Mouse (Mus musculus) heart, adult 8-10 months (tissue): ENCODE data around the gene Olfr455. TPM values are rescaled to one million over a fixed set of nuclear protein-coding genes. Genes with fewer than 3 reads are reported as not detected.
A peak's percentile ranks its signal among the peaks of the same experiment; 100 is the strongest.

Experiments used
- DNase-seq: peaks from one replicate; pipeline ENCODE4 v3.0.0; 2022; ENCODE audit warnings: low spot score
- total RNA-seq, 4 experiments: library from RNA; stranded (reverse); gene quantifications; 2 replicates each; pipeline ENCODE4 v1.2.4; 2022

Olfr455 gene
- not detected for total RNA-seq

DNA sequence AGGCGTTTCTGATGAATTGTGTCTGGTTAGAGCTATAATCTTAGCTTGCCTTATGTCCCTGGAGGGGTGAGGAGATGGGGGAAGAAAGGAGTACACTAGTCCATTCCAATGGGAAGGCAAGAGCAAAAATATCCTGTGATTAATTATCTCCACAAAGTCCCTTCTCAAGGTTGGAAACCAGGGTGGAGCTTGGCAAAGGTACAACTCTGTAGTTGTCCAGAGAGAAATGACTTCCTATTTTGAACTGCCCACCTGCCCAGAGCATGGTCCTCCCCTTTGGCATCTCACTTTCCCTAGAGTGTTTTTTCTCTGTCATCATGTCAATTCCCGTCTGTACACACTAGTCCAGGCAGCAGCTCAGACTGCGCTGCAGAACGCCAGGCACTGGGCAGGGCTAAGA, at the start of gene Olfr455:
TSS of gene Olfr455 (minus strand) at position 127 of the 400 bp plus-strand sequence.
- DNase-seq = no peak

- no peak for DNase-seq
Observed at GRCm38 (mm10) chr6:42593138-42593882, 45.9 kb upstream of the Olfr455 start.

DNA sequence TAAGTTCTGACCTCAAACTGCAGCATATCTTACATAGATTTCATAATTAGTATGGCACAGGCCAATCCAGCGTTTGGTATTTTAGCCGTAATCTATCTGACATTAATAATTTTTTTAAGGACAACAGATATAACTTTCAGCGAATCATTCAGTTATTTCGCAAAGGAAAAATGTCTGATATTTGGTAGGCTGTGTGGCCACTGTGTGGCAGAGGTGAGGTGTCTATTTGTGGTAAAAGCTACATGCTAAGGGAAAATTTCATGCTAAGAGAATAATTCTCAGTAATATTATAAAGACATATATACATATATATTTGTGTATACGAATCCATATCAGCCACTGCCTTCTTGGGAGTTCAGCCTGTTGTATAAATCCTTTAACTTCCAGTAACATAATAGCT, 39.2 kb upstream of the Olfr455 start:
- no peak for DNase-seq

GRCm38 (mm10) chr6:42583488-42583872, 36.1 kb upstream of the Olfr455 start:
- DNase-seq = peak; percentile 58

DNA sequence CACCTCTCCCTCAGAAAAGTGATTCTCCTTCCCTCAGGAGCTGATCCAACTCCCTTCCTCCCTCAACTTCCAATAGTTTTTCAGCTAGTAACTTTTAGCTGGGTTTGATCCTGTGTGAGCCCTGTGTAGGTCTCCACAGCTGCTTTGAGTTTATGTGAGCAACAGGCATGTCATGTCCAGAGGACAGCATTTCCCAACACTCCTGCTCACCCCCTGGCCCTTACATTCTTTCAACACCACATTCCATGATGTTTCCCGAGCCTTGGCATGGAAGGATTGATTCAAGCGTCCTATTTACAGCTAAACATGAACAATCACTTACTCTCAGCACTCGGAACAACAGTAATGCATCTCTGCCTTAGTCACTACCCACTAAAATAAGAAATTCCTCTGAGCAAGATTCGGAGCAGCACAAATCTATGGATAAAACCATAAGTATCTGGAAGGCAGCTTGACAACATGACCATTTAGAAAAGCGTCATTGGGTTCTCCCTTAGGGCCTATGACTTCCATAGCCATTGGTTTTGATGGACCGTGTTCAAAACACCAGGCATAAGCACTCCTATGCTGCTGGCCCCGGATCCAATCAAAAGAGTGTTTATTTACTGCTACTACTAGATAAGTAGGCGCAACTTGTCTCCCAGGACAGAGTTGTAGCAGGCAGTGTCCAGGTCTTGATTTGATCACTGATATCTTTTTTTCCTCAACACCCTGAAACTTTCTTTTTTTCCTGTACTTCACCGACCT, 35.5 kb upstream of the Olfr455 start:
- no peak for DNase-seq

GRCm38 (mm10) chr6:42578678-42579077, 31.3 kb upstream of the Olfr455 start:
- DNase-seq = no peak

GRCm38 (mm10) chr6:42577433-42577832, 30.0 kb upstream of the Olfr455 start:
- DNase-seq = no peak

DNA sequence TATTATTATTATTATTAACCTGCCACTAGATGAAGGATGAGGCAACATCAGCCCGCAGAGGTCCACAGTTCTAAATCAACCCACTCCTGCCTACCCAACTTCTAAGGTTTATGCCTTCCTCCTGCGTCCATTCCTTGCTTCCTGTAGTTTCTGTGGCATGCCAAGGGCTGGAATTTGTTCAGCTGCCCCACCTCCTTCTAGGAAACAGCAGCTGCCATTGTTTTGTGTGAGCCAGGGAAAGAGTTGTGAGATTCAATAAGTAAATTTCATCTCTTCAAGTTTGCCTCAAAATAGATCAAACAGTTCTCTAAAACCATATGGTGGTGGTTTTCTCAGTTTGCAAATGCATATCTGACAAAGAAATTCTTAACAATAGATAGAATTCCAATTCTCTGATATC, 20.8 kb upstream of the Olfr455 start:
- DNase-seq = no peak

DNA sequence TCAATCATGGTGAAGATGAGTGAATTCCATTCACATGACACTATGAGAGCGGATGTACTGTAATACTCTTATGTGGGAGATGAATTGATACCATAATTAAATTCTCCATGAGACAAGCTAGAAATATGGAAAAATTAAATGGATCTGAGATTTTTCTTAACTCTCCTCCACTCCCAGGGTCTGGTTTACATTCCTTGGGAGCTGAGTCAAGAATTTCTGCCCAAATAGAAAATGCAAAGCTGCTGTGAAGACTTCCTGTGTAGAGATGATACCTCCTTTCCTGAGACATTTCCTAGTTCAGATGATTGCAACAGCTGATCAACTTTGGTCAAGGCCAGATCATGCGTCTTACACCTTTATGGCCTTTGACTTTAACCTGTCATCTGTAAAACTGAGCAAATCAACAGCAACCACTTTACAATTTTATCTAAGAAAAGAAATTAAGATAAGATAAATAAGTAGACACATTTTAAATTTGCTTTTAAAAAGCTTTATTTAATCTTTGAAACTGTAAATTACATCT, 18.8 kb upstream of the Olfr455 start:
- DNase-seq = no peak

- DNase-seq = no peak
Observed at GRCm38 (mm10) chr6:42562280-42562679, 14.9 kb upstream of the Olfr455 start.

GRCm38 (mm10) chr6:42560885-42561284, 13.5 kb upstream of the Olfr455 start:
- no peak for DNase-seq

GRCm38 (mm10) chr6:42558641-42559040, 11.3 kb upstream of the Olfr455 start:
- no peak for DNase-seq

GRCm38 (mm10) chr6:42546180-42546579, 1.2 kb downstream of the Olfr455 start:
- DNase-seq = no peak

DNA sequence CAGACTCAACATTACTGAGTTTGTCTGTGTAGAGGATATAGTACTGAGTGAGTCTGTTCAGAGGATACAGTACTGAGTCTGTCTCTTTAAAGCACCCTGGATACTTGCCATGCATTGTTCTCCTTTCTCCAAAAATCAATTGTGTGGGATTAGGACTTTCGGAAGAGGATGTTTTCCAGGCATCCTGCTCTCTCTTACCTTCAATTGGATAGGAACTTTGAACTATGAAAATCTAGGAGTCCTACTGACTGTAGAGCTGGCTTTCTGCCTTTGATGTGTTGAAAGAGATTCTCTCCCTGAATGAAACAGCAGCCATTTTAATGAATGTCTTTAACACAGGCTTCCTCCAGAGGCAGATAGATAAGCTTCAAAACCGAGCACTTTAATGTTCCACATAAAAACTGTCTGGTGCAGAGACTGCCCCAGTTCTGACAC, 1.9 kb downstream of the Olfr455 start:
- DNase-seq = peak; percentile 80

- DNase-seq = peak; percentile 3
Observed at GRCm38 (mm10) chr6:42544846-42545245, 2.5 kb downstream of the Olfr455 start.

GRCm38 (mm10) chr6:42542036-42543031, 5.1 kb downstream of the Olfr455 start:
- peak; percentile 78 for DNase-seq

- DNase-seq = no peak
Observed at GRCm38 (mm10) chr6:42540681-42541080, 6.7 kb downstream of the Olfr455 start.

- no peak for DNase-seq
Observed at GRCm38 (mm10) chr6:42539711-42540110, 7.7 kb downstream of the Olfr455 start.

DNA sequence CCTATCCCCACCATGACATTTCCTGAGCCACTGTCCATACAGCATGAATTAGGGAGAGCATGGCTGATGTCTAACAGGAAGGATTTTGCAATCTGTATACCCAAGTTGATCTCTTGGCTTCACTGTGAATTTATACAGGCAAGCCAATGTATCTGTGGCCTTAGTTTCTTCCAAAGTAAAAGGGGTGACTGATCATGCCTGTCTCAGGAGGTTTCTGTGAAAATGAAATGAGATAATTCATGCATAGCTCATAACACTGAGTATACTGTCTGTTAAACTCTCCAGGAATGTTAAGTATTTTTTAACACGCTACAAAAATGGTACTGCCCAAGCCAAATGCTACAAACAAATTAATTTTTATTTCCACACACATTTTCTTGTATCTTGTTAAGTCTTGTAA, 33.9 kb downstream of the Olfr455 start:
- no peak for DNase-seq

DNA sequence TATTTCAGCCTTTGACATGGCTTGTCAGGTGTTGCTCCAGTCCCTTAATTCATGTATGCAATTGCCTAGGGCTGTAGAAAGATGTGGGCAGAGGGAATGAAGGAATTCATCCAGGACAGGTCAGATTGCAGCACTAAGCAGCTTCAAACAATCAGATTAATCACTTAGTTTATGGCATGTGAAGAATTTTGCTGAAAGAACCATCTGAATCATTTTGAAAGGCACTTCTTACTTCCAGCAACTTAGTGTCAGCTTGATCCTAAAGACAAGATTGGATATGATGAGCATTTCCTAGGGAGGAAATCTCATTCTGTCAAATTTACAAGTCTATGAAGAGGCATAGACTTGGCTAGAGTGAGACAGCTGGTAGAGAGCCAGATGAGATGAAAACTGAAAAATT, 38.1 kb downstream of the Olfr455 start:
- no peak for DNase-seq

- DNase-seq = peak; percentile 1
Observed at GRCm38 (mm10) chr6:42503478-42503877, 43.9 kb downstream of the Olfr455 start.

DNA sequence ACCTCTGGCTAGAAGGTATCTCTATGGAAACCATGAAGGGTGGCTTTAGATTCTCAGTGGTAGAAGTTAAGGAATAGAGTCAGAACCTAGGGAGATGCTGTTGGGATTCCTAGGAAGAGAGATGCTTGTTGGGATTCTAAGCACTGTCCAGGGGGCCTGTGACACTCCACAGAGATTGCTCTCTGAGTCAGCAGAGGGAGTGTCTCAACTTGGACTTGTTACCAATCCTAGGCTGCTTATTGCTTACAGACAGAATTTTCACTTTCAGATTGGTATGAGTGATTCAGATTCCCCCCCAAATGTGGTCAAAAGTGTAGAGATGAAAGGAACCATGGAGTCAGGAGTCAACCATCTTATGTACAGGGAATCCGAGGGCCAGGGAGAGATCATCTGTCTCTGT, 57.7 kb downstream of the Olfr455 start:
- DNase-seq = no peak
